Mouse (Mus musculus) liver, embryonic 15.5 days (tissue): ENCODE results near the gene Prx. TPM values are rescaled to one million over a fixed set of nuclear protein-coding genes. Genes with fewer than 3 reads are reported as not detected.
"Not testable (repeated sequence)": the region's sequence is repeated elsewhere in the genome, so short reads cannot be mapped to it uniquely, and the experiment has no call there.

ENCODE experiments used
- ATAC-seq: fragments of 200-750 bp; cut with Nextera tagmentation; 2 replicates; pipeline ENCODE4 v1.8.0; 2017; ENCODE audit warnings: moderate number of reproducible peaks, mild to moderate bottlenecking, moderate library complexity; ENCODE audit not compliant: insufficient read depth
- H3K27ac ChIP-seq: fragments of 300-500 bp; sonication (generic); replicated peaks from 2 replicates; pipeline ENCODE4 v1.5.1; 2015; ENCODE audit warnings: mild to moderate bottlenecking, inconsistent platforms
- H3K27me3 ChIP-seq: fragments of 300-500 bp; sonication (generic); 2 replicates; pipeline ENCODE4 v1.6.1; 2015; ENCODE audit warnings: mild to moderate bottlenecking, inconsistent platforms
- H3K36me3 ChIP-seq: fragments of 300-500 bp; sonication (generic); replicated peaks from 2 replicates; pipeline ENCODE4 v1.6.1; 2015; ENCODE audit warnings: moderate library complexity, mild to moderate bottlenecking, inconsistent platforms
- H3K4me1 ChIP-seq: fragments of 300-500 bp; sonication (generic); replicated peaks from 2 replicates; pipeline ENCODE4 v1.6.1; 2015; ENCODE audit warnings: inconsistent platforms
- H3K4me2 ChIP-seq: fragments of 300-500 bp; sonication (generic); 2 replicates; pipeline ENCODE4 v1.6.1; 2015; ENCODE audit warnings: moderate library complexity, mild to moderate bottlenecking, inconsistent platforms
- H3K4me3 ChIP-seq: fragments of 300-500 bp; sonication (generic); replicated peaks from 2 replicates; pipeline ENCODE4 v1.5.1; 2015; ENCODE audit warnings: mild to moderate bottlenecking, inconsistent platforms
- H3K9ac ChIP-seq: fragments of 300-500 bp; sonication (generic); 2 replicates; pipeline ENCODE4 v1.6.1; 2015; ENCODE audit warnings: moderate library complexity, mild to moderate bottlenecking, inconsistent platforms
- H3K9me3 ChIP-seq: fragments of 300-500 bp; sonication (generic); replicated peaks from 2 replicates; pipeline ENCODE4 v1.6.1; 2016; ENCODE audit warnings: inconsistent platforms
- WGBS: fragments of 180-500 bp; shearing (Covaris S2); methylation state at CpG from one replicate; pipeline ENCODE4 v1.1.7; 2015; ENCODE audit warnings: mixed read lengths; ENCODE audit not compliant: insufficient replicate concordance; 5-methylcytosine and 5-hydroxymethylcytosine counted together
- polyA plus RNA-seq: library from polyadenylated mRNA; unstranded; fragments of >200 nt; fragmentation: Nextera tagmentation; extraction: Ambion mirVana; gene quantifications from 2 replicates; pipeline ENCODE4 v1.2.1, GENCODE M21; 2015

Gene Prx
- polyA plus RNA-seq, 1 experiment from 2014 or later, result 0.67 TPM

DNA sequence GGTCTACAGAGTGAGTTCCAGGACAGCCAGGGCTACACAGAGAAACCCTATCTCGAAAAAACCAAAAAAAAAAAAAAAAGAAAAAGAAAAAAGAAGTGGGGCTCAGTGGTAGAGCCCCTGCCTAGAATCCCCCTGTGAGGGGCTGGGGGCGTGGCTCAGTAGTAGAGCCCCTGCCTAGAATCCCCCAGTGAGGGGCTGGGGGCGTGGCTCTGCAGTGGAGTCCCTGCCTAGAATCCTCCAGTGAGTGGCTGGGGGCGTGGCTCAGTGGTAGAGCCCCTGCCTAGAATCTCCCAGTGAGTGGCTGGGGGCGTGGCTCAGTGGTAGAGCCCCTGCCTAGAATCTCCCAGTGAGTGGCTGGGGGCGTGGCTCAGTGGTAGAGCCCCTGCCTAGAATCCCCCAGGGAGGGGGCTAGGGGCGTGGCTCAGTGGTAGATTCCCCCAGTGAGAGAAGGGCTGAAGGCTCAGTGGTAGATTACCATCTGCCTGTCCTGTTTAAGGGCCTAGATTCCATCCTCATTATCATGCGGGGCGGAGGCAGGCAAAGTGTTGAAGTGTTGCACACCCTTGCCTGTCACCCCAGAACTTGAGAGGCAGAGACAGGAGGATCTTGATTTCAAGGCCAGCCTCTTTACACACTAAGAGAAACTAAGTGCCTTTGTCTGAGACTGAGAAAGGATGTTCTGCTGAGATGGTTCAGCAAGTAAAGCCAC, 4.3 kb upstream of the Prx start:
- not testable (repeated sequence) for H3K27me3 ChIP-seq, H3K36me3 ChIP-seq, H3K9me3 ChIP-seq, H3K27ac ChIP-seq, ATAC-seq, H3K4me2 ChIP-seq, H3K4me3 ChIP-seq, H3K9ac ChIP-seq
- H3K4me1 ChIP-seq, result peaks cover 58% of the 10 kb centered on the region
- WGBS, result 66% methylated on average over 9 of the region's 9 CpGs

DNA sequence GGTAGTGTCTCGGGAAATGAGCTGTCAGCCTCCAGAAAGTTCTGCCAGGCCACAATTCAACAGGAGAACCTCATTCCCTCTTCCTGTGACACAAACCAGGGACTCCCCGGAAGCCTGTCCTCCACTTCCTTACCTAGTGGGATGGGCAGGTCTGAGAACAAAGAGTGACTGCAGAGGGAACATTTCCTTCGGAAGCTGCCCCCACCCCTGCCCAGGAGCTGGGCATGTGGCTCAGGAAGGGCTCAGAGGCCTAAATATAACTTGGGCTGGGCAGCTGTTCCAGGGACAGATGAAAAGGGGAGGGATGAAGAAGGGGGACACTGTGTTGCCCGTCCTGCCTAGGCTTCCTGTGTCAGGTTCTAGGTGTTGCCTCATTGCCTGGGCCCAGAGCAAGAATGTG, 2.5 kb downstream of the Prx start:
- ATAC-seq, result no peak
- no peak overlapping the region for H3K4me3 ChIP-seq
- no peaks in the 10 kb centered on the region for H3K27me3 ChIP-seq
- H3K9me3 ChIP-seq, result no peaks in the 10 kb centered on the region
- H3K9ac ChIP-seq, result no peak overlapping the region
- H3K4me2 ChIP-seq, result no peak overlapping the region
- peaks cover 20% of the 10 kb centered on the region for H3K4me1 ChIP-seq
- 56% methylated on average over 4 of the region's 4 CpGs for WGBS
- no peaks in the 10 kb centered on the region for H3K36me3 ChIP-seq
- H3K27ac ChIP-seq, result no peak overlapping the region

DNA sequence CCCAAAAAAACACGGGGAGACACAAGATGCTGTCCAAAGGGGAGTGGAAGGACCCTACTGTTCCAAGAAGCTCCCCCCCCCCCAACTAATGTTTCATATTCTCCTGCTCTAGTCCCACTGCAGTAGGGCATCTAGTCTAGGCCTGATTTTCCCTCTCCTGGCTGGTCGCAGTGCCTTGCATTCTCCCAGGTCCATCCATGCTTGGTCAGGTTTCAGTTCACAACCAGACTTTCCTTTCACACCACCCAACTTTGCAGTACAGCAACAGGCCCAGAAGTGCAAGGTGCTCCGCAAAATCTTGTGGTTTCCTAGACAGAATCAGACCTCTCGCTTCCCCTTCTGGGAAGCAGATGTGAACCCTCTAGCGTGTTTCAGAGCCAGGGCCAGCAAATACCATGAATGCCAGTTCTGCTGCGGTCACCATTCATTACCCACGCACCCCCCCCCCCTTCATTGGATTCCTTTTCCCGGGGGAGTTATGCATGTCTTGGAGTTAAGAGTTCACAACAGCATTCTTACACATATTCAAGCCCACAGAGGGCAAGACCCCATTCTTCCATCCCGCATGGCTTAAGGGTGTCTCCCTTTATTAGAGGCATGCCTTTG, 7.7 kb downstream of the Prx start:
- peak overlapping the region; percentile 76 for H3K4me3 ChIP-seq
- peak overlapping the region; percentile 96 for H3K4me2 ChIP-seq
- no peak for ATAC-seq
- no peaks in the 10 kb centered on the region for H3K36me3 ChIP-seq
- H3K4me1 ChIP-seq, result peaks cover 34% of the 10 kb centered on the region
- 36% methylated on average over 9 of the region's 9 CpGs for WGBS
- peak overlapping the region; percentile 80 for H3K9ac ChIP-seq
- H3K27me3 ChIP-seq, result no peaks in the 10 kb centered on the region
- no peaks in the 10 kb centered on the region for H3K9me3 ChIP-seq
- peak overlapping the region; percentile 100 for H3K27ac ChIP-seq

DNA sequence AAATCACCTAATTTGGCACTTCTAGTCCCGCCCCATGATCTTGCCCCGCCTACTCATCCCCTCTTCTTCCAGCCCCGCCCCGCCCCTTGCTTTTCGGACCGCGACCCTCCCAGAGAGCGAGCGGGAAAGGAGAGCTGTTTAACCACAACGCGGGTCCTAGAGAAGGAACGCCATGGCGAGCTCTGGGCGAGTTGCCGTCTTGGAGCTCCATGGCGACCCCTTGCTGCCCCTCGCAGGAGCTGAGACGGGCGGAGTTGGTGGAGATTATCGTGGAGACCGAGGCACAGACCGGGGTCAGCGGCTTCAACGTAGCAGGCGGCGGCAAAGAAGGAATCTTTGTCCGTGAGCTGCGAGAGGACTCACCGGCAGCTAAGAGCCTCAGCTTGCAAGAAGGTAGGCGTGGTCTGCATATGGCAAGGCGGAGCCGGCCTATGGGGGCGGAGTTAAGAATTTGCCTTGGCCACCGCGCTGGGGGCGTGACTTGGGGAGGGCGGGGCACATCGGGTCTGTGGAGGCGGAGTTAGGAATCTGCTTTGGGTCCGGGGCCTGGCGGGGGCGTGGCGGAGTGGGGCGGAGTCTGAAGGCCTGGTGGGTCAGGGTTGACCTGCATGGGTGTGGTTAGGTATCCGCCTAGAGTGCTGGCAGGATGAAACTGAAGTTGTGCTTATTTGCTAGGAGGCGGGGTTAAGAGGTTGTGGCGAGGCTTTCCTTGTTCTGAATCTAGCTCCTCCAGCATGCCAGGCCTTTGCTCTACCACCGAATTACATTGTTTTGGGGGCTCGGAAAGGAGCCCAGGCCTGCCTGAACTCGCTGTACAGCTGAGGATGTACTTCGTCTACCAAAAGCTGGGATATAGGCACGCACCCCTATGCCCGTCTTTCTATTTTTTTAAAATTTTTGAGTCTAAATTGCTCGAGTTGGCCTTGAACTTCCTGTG, 8.9 kb downstream of the Prx start:
- Histone ChIP-seq H3K36me3 (no peaks in the 10 kb centered on the region), H3K27me3 (no peaks in the 10 kb centered on the region), H3K4me1 (peaks cover 34% of the 10 kb centered on the region), H3K4me3 (peak overlapping the region; percentile 76), H3K9me3 (no peaks in the 10 kb centered on the region), H3K27ac (peak overlapping the region; percentile 100), H3K9ac (peak overlapping the region; percentile 80), H3K4me2 (peak overlapping the region; percentile 96)
- under 1% methylated on average over 54 of the region's 54 CpGs for WGBS
- peak; percentile 96 for ATAC-seq

DNA sequence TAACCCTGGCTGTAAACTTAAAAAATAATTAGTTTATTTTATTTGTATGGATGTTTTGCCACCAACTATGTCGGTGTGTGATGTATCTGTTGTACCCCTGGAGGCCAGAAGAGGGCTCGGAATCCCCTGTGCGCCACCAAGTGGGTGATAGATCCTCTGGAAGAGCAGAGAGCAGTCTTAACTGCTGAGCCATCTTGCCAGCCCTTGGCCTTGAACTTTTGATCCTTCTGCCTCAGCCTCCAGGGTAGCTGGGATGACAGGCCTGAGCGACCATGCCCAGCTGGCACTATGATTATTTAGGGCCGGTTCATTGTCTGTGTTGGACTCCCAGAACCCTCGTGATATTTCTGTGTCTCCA, 9.5 kb downstream of the Prx start:
- no peaks in the 10 kb centered on the region for H3K9me3 ChIP-seq
- peak overlapping the region; percentile 53 for H3K9ac ChIP-seq
- H3K4me1 ChIP-seq, result peaks cover 34% of the 10 kb centered on the region
- WGBS, result 17% methylated on average over 6 of the region's 6 CpGs
- no peaks in the 10 kb centered on the region for H3K27me3 ChIP-seq
- H3K27ac ChIP-seq, result peak overlapping the region; percentile 100
- H3K4me3 ChIP-seq, result peak overlapping the region; percentile 76
- no peaks in the 10 kb centered on the region for H3K36me3 ChIP-seq
- H3K4me2 ChIP-seq, result peak overlapping the region; percentile 96
- ATAC-seq, result peak; percentile 83

DNA sequence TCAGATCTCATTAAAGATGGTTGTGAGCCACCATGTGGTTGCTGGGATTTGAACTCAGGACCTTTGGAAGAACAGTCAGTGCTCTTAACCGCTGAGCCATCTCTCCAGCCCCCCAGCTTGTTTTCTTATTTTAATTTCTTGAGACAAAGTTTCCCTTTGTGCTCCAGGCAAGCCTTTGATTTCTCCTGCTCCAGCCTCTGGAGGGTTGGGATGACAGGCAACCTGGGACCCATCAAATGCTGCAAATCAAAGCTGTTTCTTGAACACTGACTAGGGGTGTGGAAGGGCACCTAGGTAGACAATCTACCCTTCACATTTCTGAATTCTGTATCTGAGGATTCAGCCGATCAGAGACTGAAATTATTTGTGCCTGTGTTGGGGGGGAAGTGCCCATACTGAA, 11.7 kb downstream of the Prx start:
- Histone ChIP-seq H3K4me3 (no peak overlapping the region), H3K4me2 (no peak overlapping the region), H3K27me3 (no peaks in the 10 kb centered on the region), H3K9ac (no peak overlapping the region), H3K36me3 (no peaks in the 10 kb centered on the region), H3K9me3 (no peaks in the 10 kb centered on the region), H3K4me1 (peaks cover 34% of the 10 kb centered on the region), H3K27ac (no peak overlapping the region)
- no peak for ATAC-seq
- WGBS, result 75% methylated on average over 2 of the region's 2 CpGs

DNA sequence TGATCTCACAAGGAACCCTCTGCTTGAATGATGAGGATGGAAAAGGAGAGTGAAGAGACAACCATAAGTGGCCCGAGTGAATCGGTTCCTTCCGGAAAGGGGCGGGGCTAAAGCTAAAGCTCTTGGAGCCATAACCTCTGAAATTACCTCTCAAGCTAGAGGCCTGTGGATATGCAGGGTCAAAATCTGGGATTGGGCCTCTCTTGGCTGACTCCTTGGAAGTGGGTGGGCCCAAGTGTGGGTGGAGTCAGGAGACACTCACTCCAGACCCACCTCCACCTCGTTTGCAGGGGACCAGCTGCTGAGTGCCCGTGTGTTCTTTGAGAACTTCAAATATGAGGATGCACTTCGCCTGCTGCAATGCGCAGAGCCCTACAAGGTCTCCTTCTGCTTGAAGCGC, 15.8 kb downstream of the Prx start:
- Histone ChIP-seq H3K9ac (no peak overlapping the region), H3K27ac (no peak overlapping the region), H3K4me3 (no peak overlapping the region), H3K4me2 (no peak overlapping the region), H3K36me3 (no peaks in the 10 kb centered on the region), H3K4me1 (no peaks in the 10 kb centered on the region), H3K27me3 (no peaks in the 10 kb centered on the region), H3K9me3 (0 out of 2 replicates have a peak, but pooled peaks cover 3% of the 10 kb centered on the region)
- WGBS, result 70% methylated on average over 9 of the region's 9 CpGs
- ATAC-seq, result no peak

DNA sequence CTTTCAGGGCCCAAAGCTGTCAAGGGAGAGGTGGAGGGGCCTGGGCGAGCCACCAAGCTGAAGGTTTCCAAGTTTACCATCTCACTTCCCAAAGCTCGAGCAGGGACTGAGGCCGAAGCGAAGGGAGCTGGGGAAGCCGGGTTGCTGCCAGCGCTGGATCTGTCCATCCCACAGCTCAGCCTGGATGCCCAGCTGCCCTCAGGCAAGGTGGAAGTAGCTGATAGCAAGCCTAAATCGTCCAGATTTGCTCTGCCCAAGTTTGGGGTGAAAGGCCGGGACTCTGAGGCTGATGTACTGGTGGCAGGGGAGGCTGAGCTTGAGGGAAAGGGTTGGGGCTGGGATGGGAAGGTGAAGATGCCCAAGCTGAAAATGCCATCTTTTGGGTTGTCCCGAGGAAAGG, 19.2 kb downstream of the Prx start:
- ATAC-seq, result no peak
- WGBS, result 66% methylated on average over 9 of the region's 9 CpGs
- no peak overlapping the region for H3K4me3 ChIP-seq
- H3K4me2 ChIP-seq, result no peak overlapping the region
- H3K9ac ChIP-seq, result no peak overlapping the region
- 0 out of 2 replicates have a peak, but pooled peaks cover 3% of the 10 kb centered on the region for H3K9me3 ChIP-seq
- H3K4me1 ChIP-seq, result 0 out of 2 replicates have a peak, but pooled peaks cover 2% of the 10 kb centered on the region
- H3K27ac ChIP-seq, result no peak overlapping the region
- H3K27me3 ChIP-seq, result no peaks in the 10 kb centered on the region
- no peaks in the 10 kb centered on the region for H3K36me3 ChIP-seq

DNA sequence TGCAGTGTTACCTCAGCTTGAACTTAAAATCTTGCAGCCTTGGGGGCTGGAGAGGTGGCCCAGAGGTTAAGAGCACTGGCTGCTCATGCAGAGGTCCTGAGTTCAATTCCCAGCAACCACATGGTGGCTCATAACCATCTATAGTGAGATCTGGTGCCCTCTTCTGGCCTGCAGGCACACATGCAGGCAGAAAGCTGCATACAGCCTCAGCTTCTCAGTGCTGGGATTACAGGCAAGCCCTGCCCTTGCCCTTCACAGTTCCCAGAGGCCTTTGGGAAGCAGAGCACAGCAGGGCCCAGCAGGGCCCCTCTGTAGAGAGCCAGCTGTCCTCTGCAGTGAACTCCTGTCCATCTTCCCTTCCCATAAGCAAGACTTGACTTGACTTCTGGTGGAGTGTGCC, 21.0 kb downstream of the Prx start:
- no peak overlapping the region for H3K4me3 ChIP-seq
- no peaks in the 10 kb centered on the region for H3K27me3 ChIP-seq
- ATAC-seq, result no peak
- H3K36me3 ChIP-seq, result no peaks in the 10 kb centered on the region
- H3K4me2 ChIP-seq, result no peak overlapping the region
- H3K9me3 ChIP-seq, result 0 out of 2 replicates have a peak, but pooled peaks cover 3% of the 10 kb centered on the region
- no peak overlapping the region for H3K9ac ChIP-seq
- H3K4me1 ChIP-seq, result peaks cover 9% of the 10 kb centered on the region
- H3K27ac ChIP-seq, result no peak overlapping the region

DNA sequence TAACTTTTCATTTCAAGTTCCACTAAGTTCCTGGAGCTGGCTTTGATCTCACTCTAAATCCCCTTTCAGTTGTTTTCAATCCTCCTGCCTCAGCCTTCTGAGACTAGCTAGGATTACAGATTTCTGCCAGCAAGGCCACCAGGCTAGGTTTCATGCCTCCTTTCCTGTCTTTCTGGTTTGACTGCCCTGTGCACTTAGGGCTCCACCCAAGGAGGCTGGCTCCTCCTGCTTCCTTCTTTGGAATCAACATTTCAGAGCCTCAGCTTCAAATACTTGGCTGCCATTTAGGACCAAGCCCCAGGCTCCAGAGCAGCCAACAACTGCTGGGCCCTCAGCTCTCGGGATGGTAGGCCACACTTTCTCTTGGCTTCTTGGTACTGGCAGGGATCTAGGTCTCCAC, 21.5 kb downstream of the Prx start:
- Histone ChIP-seq H3K27me3 (no peaks in the 10 kb centered on the region), H3K27ac (no peak overlapping the region), H3K4me1 (peaks cover 14% of the 10 kb centered on the region), H3K4me2 (no peak overlapping the region), H3K9ac (no peak overlapping the region), H3K9me3 (0 out of 2 replicates have a peak, but pooled peaks cover 3% of the 10 kb centered on the region), H3K4me3 (no peak overlapping the region), H3K36me3 (no peaks in the 10 kb centered on the region)
- WGBS, result 45% methylated on average over 1 of the region's 1 CpGs
- no peak for ATAC-seq

DNA sequence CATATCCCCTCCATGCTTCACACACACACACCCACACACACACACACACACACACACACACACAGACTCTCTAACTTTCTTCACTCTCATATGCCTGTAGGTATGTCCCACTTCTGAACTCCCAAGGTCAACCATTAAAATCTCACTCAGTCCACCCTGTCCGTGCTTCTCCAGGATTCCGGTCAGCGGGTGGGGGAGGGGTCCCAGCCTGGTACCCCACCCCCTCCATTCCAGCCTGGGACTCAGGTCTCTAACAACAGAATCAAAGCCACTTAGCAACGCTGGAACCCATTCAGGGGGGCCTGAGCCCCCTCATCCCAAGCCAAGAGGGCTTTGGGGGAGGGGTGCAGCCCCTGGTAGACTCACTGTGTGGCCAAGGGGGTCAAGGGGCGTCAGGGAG, 23.8 kb downstream of the Prx start, which contains the start of gene Hipk4:
TSS of gene Hipk4 (plus strand) at position 301 of the 400 bp plus-strand sequence.
- H3K4me3 ChIP-seq, result no peak within 1 kb of the TSS
- no peaks in the 10 kb centered on the region for H3K27me3 ChIP-seq
- H3K27ac ChIP-seq, result no peak within 1 kb of the TSS
- no peaks in the 10 kb centered on the region for H3K36me3 ChIP-seq
- peaks cover 26% of the 10 kb centered on the region for H3K4me1 ChIP-seq
- H3K9me3 ChIP-seq, result 0 out of 2 replicates have a peak, but pooled peaks cover 3% of the 10 kb centered on the region
- WGBS, result 61% methylated on average over 5 of the region's 5 CpGs
- H3K9ac ChIP-seq, result no peak within 1 kb of the TSS
- ATAC-seq, result no peak
- H3K4me2 ChIP-seq, result no peak within 1 kb of the TSS
